In the genomic region with DNA sequence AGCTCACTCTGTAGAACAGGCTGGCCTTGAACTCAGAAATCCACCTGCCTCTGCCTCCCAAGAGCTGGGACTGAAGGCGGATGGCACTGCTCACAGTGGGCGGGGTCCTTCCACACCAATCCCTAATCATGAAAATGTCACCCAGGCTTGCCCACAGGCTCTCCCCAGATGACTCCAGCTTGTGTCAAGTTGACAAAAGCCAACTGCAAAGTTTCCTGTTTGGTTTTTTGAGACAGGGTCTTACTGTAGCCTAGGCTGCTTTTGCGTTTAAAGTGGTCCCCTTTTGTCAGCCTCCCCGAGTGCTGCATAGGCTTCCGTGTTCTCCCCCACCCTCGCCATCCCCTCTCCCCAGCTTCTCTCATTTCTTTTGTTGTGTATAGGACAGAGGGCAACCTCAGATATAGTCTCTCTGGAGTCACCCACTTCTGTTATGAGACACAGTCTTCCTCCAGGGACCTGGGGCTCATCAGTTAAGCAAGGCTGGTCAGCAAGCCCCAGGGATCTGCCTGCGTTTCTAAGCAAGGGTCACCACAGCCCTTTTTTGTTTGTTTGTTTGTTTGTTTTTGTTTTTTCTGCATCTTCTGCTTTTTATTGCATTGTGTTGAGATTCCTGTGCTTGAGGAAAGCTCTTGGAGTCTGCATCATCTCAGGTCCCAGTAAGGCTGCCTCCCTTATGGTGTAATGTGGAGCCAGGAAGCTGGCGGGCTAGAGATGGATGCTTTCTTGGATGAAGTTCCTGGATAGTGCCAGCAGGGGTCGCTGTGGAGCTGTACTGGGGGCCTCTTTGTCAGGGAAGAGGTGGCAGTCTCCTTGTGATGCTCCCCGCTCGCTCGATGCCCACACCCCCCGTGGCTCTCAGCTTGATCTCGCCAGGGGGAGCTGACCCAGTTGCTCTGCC, we compare ENCODE assay signal across 8 mouse cellular contexts. TPM values are rescaled to one million over a fixed set of nuclear protein-coding genes. Genes with fewer than 3 reads are reported as not detected.
DNase-seq lines count a peak whose midpoint lies in the region; ATAC-seq and TF ChIP-seq lines count a peak whose summit lies in the region.

No protein-coding gene starts in this region.

- H3K9ac ChIP-seq in embryonic facial prominence, embryonic 14.5 days (ENCODE audit: low read depth, low read length), result 0 out of 2 replicates have a peak overlapping the region, but pooled peaks have one; percentile 26
- no peak overlapping the region; the same call in none of the 2 replicates for H3K9ac ChIP-seq in limb, embryonic 13.5 days

- ATAC-seq in embryonic facial prominence, embryonic 14.5 days (ENCODE audit: low read depth), result peak; percentile 72
- peak; percentile 49 for ATAC-seq in limb, embryonic 13.5 days (ENCODE audit: low FRiP score, low read depth)

- H3K4me3 ChIP-seq in bone marrow macrophage, adult 2 months (ENCODE audit: insufficient read depth, low read length), result no peak overlapping the region
- H3K4me3 ChIP-seq in embryonic facial prominence, embryonic 14.5 days (ENCODE audit: low read depth, low read length), result peak overlapping the region; percentile 1; the same call in 1 of the 2 replicates
- peak overlapping the region; percentile 28 for H3K4me3 ChIP-seq in limb, embryonic 13.5 days

- WGBS in embryonic facial prominence, embryonic 14.5 days, result 43% methylated on average over 12 of the region's 14 CpGs
- 34% methylated on average over 14 of the region's 14 CpGs for WGBS in limb, embryonic 13.5 days

- H3K9me3 ChIP-seq in embryonic facial prominence, embryonic 14.5 days (ENCODE audit: control insufficient read depth, low read length), result no peaks in the 10 kb centered on the region
- no peaks in the 10 kb centered on the region for H3K9me3 ChIP-seq in limb, embryonic 13.5 days

- H3K27ac ChIP-seq in bone marrow macrophage, adult 2 months (ENCODE audit: insufficient read depth, low read depth, low read length), result no peak overlapping the region
- no peak overlapping the region for H3K27ac ChIP-seq in embryonic facial prominence, embryonic 14.5 days (replicated peaks; ENCODE audit: low read depth, low read length)
- H3K27ac ChIP-seq in limb, embryonic 13.5 days, result no peak overlapping the region

- peak; percentile 95 for DNase-seq in 3T3-L1 (ENCODE audit: low read depth, low spot score)
- DNase-seq in embryonic facial prominence, embryonic 14.5 days (ENCODE audit: low spot score), result peak; percentile 88
- peak; percentile 93 for DNase-seq in heart, adult 8-10 months (ENCODE audit: low spot score)
- DNase-seq in kidney, adult 8-10 months, result peak; percentile 77 to 85
- DNase-seq in monocyte, adult 2 months (ENCODE audit: low read depth in 1 of 2, low spot score in 2 of 2), result peak; percentile 48 to 78
- DNase-seq in spleen, postnatal 10 days (ENCODE audit: low spot score in 2 of 2), result peak; percentile 81 to 89

- H3K4me1 ChIP-seq in bone marrow macrophage, adult 2 months (ENCODE audit: control insufficient read depth, insufficient read depth, low read length), result no peaks in the 10 kb centered on the region
- H3K4me1 ChIP-seq in embryonic facial prominence, embryonic 14.5 days (ENCODE audit: control insufficient read depth, insufficient read depth, low read length), result peaks cover 22% of the 10 kb centered on the region
- peaks cover 43% of the 10 kb centered on the region for H3K4me1 ChIP-seq in limb, embryonic 13.5 days

- H3K27me3 ChIP-seq in embryonic facial prominence, embryonic 14.5 days (replicated peaks; ENCODE audit: control insufficient read depth, insufficient read depth, low read length), result no peaks in the 10 kb centered on the region
- H3K27me3 ChIP-seq in limb, embryonic 13.5 days, result no peaks in the 10 kb centered on the region

- peak overlapping the region; percentile 42 for H3K4me2 ChIP-seq in embryonic facial prominence, embryonic 14.5 days (ENCODE audit: low read depth, low read length)
- H3K4me2 ChIP-seq in limb, embryonic 13.5 days (replicated peaks), result peak overlapping the region; percentile 65

- no peak for TF ChIP-seq POLR2A in bone marrow macrophage, adult 2 months (IDR thresholded peaks at IDR 0.05; ENCODE audit: borderline replicate concordance, low read depth, low read length)

- peak; percentile 72 for TF ChIP-seq CTCF in bone marrow macrophage, adult 2 months (IDR thresholded peaks at IDR 0.05; ENCODE audit: low read depth, low read length)

- H3K36me3 ChIP-seq in embryonic facial prominence, embryonic 14.5 days (ENCODE audit: control insufficient read depth, insufficient read depth, low read length), result no peaks in the 10 kb centered on the region
- no peaks in the 10 kb centered on the region for H3K36me3 ChIP-seq in limb, embryonic 13.5 days

RNA-seq across cellular contexts. Expression of gene Prcd, which starts 10.4 kb away (rescaled TPM):
- not detected in 2 replicates for polyA plus RNA-seq in bone marrow macrophage, adult 2 months (2012; ENCODE audit: insufficient read depth, insufficient read length, missing spikeins)
- 0.84 and 2.3 TPM in 2 replicates for polyA plus RNA-seq in embryonic facial prominence, embryonic 14.5 days (2014; fragmentation: Nextera tagmentation; extraction: Ambion mirVana)
- 1 to 10 TPM; 1.4 to 2.0 (median 1.8) TPM for total RNA-seq in heart, adult 8-10 months (2022)
- 0.56 and 0.83 TPM in 2 replicates for polyA plus RNA-seq in limb, embryonic 13.5 days (2015; fragmentation: Nextera tagmentation; extraction: Ambion mirVana)

RNA-seq across cellular contexts. Expression of gene Cygb, which starts 11.2 kb away (rescaled TPM):
- not detected in 2 replicates for polyA plus RNA-seq in bone marrow macrophage, adult 2 months (2012; ENCODE audit: insufficient read depth, insufficient read length, missing spikeins)
- polyA plus RNA-seq in embryonic facial prominence, embryonic 14.5 days (2014; fragmentation: Nextera tagmentation; extraction: Ambion mirVana), result 17.8 and 20.5 TPM in 2 replicates
- 10 to 100 TPM; 40.6 to 64.1 (median 43.0) TPM for total RNA-seq in heart, adult 8-10 months (2022)
- 6.0 and 7.2 TPM in 2 replicates for polyA plus RNA-seq in limb, embryonic 13.5 days (2015; fragmentation: Nextera tagmentation; extraction: Ambion mirVana)

RNA-seq across cellular contexts. Expression of gene Rhbdf2, which starts 16.1 kb away (rescaled TPM):
- 37.5 and 39.0 TPM in 2 replicates for polyA plus RNA-seq in bone marrow macrophage, adult 2 months (2012; ENCODE audit: insufficient read depth, insufficient read length, missing spikeins)
- polyA plus RNA-seq in embryonic facial prominence, embryonic 14.5 days (2014; fragmentation: Nextera tagmentation; extraction: Ambion mirVana), result 3.6 and 4.4 TPM in 2 replicates
- 10 to 100 TPM in 3 of 4 experiments, 1 to 10 TPM in 1; 8.7 to 12.6 (median 10.6) TPM for total RNA-seq in heart, adult 8-10 months (2022)
- 4.0 and 5.1 TPM in 2 replicates for polyA plus RNA-seq in limb, embryonic 13.5 days (2015; fragmentation: Nextera tagmentation; extraction: Ambion mirVana)

RNA-seq across cellular contexts. Expression of gene Aanat, which starts 56.7 kb away (rescaled TPM):
- polyA plus RNA-seq in bone marrow macrophage, adult 2 months (2012; ENCODE audit: insufficient read depth, insufficient read length, missing spikeins), result not detected in 2 replicates
- polyA plus RNA-seq in embryonic facial prominence, embryonic 14.5 days (2014; fragmentation: Nextera tagmentation; extraction: Ambion mirVana), result not detected in 2 replicates
- not detected for total RNA-seq in heart, adult 8-10 months (2022)
- not detected in 2 replicates for polyA plus RNA-seq in limb, embryonic 13.5 days (2015; fragmentation: Nextera tagmentation; extraction: Ambion mirVana)
